Mouse (Mus musculus): ENCODE measurements around the gene Slc25a22. TPM values are rescaled to one million over a fixed set of nuclear protein-coding genes. Genes with fewer than 3 reads are reported as not detected.

Gene Slc25a22
- polyA plus RNA-seq, 1 experiment, result 328 TPM

GRCm38 (mm10) chr7:141394158-141394557 lies 43.5 kb downstream of the Slc25a22 start:
- H3K27me3 ChIP-seq (ENCODE audit: control insufficient read depth, insufficient read depth, low read length), result no peaks in the 10 kb centered on the region
- H3K4me1 ChIP-seq (ENCODE audit: control insufficient read depth, insufficient read depth, low read length), result peaks cover 6% of the 10 kb centered on the region
- TF ChIP-seq CTCF (IDR thresholded peaks at IDR 0.05; ENCODE audit: borderline replicate concordance, insufficient read depth, low read depth, low read length) (no peak), POLR2A (IDR thresholded peaks at IDR 0.05; ENCODE audit: borderline replicate concordance, insufficient read depth, low read length) (no peak)
- 74% methylated on average over 7 of the region's 7 CpGs for WGBS
- no peak for DNase-seq
- no peak overlapping the region for H3K27ac ChIP-seq (ENCODE audit: insufficient read depth, low read length)
- no peak overlapping the region for H3K4me3 ChIP-seq (replicated peaks; ENCODE audit: insufficient read depth, low read depth, low read length)

GRCm38 (mm10) chr7:141392552-141393222 lies 45.0 kb downstream of the Slc25a22 start:
- peak overlapping the region; percentile 58; the same call in 1 of the 2 replicates for H3K27ac ChIP-seq (ENCODE audit: insufficient read depth, low read length)
- H3K4me1 ChIP-seq (ENCODE audit: control insufficient read depth, insufficient read depth, low read length), result peaks cover 6% of the 10 kb centered on the region
- no peak for DNase-seq
- peak overlapping the region; percentile 66 for H3K4me3 ChIP-seq (replicated peaks; ENCODE audit: insufficient read depth, low read depth, low read length)
- TF ChIP-seq POLR2A (IDR thresholded peaks at IDR 0.05; ENCODE audit: borderline replicate concordance, insufficient read depth, low read length), result no peak
- no peak for TF ChIP-seq CTCF (IDR thresholded peaks at IDR 0.05; ENCODE audit: borderline replicate concordance, insufficient read depth, low read depth, low read length)
- WGBS, result 19% methylated on average over 9 of the region's 9 CpGs
- H3K27me3 ChIP-seq (ENCODE audit: control insufficient read depth, insufficient read depth, low read length), result no peaks in the 10 kb centered on the region

- TF ChIP-seq CTCF (IDR thresholded peaks at IDR 0.05; ENCODE audit: borderline replicate concordance, insufficient read depth, low read depth, low read length) (no peak), POLR2A (IDR thresholded peaks at IDR 0.05; ENCODE audit: borderline replicate concordance, insufficient read depth, low read length) (peak; percentile 75)
- peak; percentile 94 to 97 for DNase-seq
- peaks cover 6% of the 10 kb centered on the region for H3K4me1 ChIP-seq (ENCODE audit: control insufficient read depth, insufficient read depth, low read length)
- peak within 1 kb of the TSS; percentile 58; the same call in 1 of the 2 replicates for H3K27ac ChIP-seq (ENCODE audit: insufficient read depth, low read length)
- under 1% methylated on average over 57 of the region's 57 CpGs for WGBS
- H3K4me3 ChIP-seq (replicated peaks; ENCODE audit: insufficient read depth, low read depth, low read length), result peak within 1 kb of the TSS; percentile 66
- no peaks in the 10 kb centered on the region for H3K27me3 ChIP-seq (ENCODE audit: control insufficient read depth, insufficient read depth, low read length)
These were observed 45.8 kb downstream of the Slc25a22 start, which contains the start of gene Taldo1 for GRCm38 (mm10) chr7:141391625-141392551. Gene Taldo1, plus strand, starts transcription at chr7:141392199.

GRCm38 (mm10) chr7:141390326-141391259 lies 47.1 kb downstream of the Slc25a22 start:
- H3K4me1 ChIP-seq (ENCODE audit: control insufficient read depth, insufficient read depth, low read length), result peaks cover 6% of the 10 kb centered on the region
- TF ChIP-seq CTCF (IDR thresholded peaks at IDR 0.05; ENCODE audit: borderline replicate concordance, insufficient read depth, low read depth, low read length) (no peak), POLR2A (IDR thresholded peaks at IDR 0.05; ENCODE audit: borderline replicate concordance, insufficient read depth, low read length) (no peak)
- H3K4me3 ChIP-seq (replicated peaks; ENCODE audit: insufficient read depth, low read depth, low read length), result no peak overlapping the region
- DNase-seq, result no peak
- no peaks in the 10 kb centered on the region for H3K27me3 ChIP-seq (ENCODE audit: control insufficient read depth, insufficient read depth, low read length)
- H3K27ac ChIP-seq (ENCODE audit: insufficient read depth, low read length), result no peak overlapping the region
- WGBS, result 70% methylated on average over 9 of the region's 9 CpGs

- Histone ChIP-seq H3K27ac (ENCODE audit: insufficient read depth, low read length) (no peak overlapping the region), H3K4me3 (replicated peaks; ENCODE audit: insufficient read depth, low read depth, low read length) (no peak overlapping the region), H3K27me3 (ENCODE audit: control insufficient read depth, insufficient read depth, low read length) (no peaks in the 10 kb centered on the region), H3K4me1 (ENCODE audit: control insufficient read depth, insufficient read depth, low read length) (peaks cover 6% of the 10 kb centered on the region)
- 47% methylated on average over 3 of the region's 3 CpGs for WGBS
- no peak for TF ChIP-seq POLR2A (IDR thresholded peaks at IDR 0.05; ENCODE audit: borderline replicate concordance, insufficient read depth, low read length)
- TF ChIP-seq CTCF (IDR thresholded peaks at IDR 0.05; ENCODE audit: borderline replicate concordance, insufficient read depth, low read depth, low read length), result no peak
- no peak for DNase-seq
These were observed 49.1 kb downstream of the Slc25a22 start for GRCm38 (mm10) chr7:141388487-141389109.

- H3K4me3 ChIP-seq (replicated peaks; ENCODE audit: insufficient read depth, low read depth, low read length), result no peak overlapping the region
- peaks cover 4% of the 10 kb centered on the region for H3K4me1 ChIP-seq (ENCODE audit: control insufficient read depth, insufficient read depth, low read length)
- TF ChIP-seq CTCF (IDR thresholded peaks at IDR 0.05; ENCODE audit: borderline replicate concordance, insufficient read depth, low read depth, low read length), result no peak
- TF ChIP-seq POLR2A (IDR thresholded peaks at IDR 0.05; ENCODE audit: borderline replicate concordance, insufficient read depth, low read length), result no peak
- WGBS, result 57% methylated on average over 2 of the region's 2 CpGs
- H3K27me3 ChIP-seq (ENCODE audit: control insufficient read depth, insufficient read depth, low read length), result no peaks in the 10 kb centered on the region
- H3K27ac ChIP-seq (ENCODE audit: insufficient read depth, low read length), result no peak overlapping the region
- no peak for DNase-seq
These were observed 49.7 kb downstream of the Slc25a22 start for GRCm38 (mm10) chr7:141387807-141388486.

Measured in cerebellum, adult 2 months (tissue).